Mouse (Mus musculus) hindbrain, postnatal 0 days (tissue): Measurements from ENCODE around the gene Ephb6. TPM values are rescaled to one million over a fixed set of nuclear protein-coding genes. Genes with fewer than 3 reads are reported as not detected.
"Not testable (repeated sequence)": the region's sequence is repeated elsewhere in the genome, so short reads cannot be mapped to it uniquely, and the experiment has no call there.

Experiments
- ATAC-seq: fragments of 200-750 bp; cut with Nextera tagmentation; 2 replicates; pipeline ENCODE4 v1.8.0; 2017; ENCODE audit warnings: mild to moderate bottlenecking, moderate TSS enrichment, moderate library complexity
- DNase-seq: peaks from one replicate; pipeline ENCODE4 v3.0.0-alpha.2; 2015; ENCODE audit warnings: low spot score
- H3K27ac ChIP-seq: fragments of 300-500 bp; sonication (generic); 2 replicates; pipeline ENCODE4 v1.5.1; 2014; ENCODE audit warnings: mild to moderate bottlenecking
- H3K27me3 ChIP-seq: fragments of 300-500 bp; sonication (generic); 2 replicates; pipeline ENCODE4 v1.6.1; 2014; ENCODE audit warnings: low read length, mixed read lengths; ENCODE audit not compliant: insufficient read depth
- H3K36me3 ChIP-seq: fragments of 300-500 bp; sonication (generic); 2 replicates; pipeline ENCODE4 v1.6.1; 2014; ENCODE audit warnings: low read length, mixed read lengths; ENCODE audit not compliant: insufficient read depth
- H3K4me1 ChIP-seq: fragments of 300-500 bp; sonication (generic); 2 replicates; pipeline ENCODE4 v1.6.1; 2014; ENCODE audit warnings: antibody characterized with exemption, low read length, mixed read lengths; ENCODE audit not compliant: insufficient read depth
- H3K4me2 ChIP-seq: fragments of 300-500 bp; sonication (generic); 2 replicates; pipeline ENCODE4 v1.6.1; 2014; ENCODE audit warnings: low read depth, mild to moderate bottlenecking, low read length, moderate library complexity, mixed read lengths
- H3K4me3 ChIP-seq: fragments of 300-500 bp; sonication (generic); 2 replicates; pipeline ENCODE4 v1.5.1; 2014; ENCODE audit warnings: low read length
- H3K9ac ChIP-seq: fragments of 300-500 bp; sonication (generic); replicated peaks from 2 replicates; pipeline ENCODE4 v1.6.1; 2014; ENCODE audit warnings: mild to moderate bottlenecking, low read length, moderate library complexity, mixed read lengths
- H3K9me3 ChIP-seq: fragments of 300-500 bp; sonication (generic); 2 replicates; pipeline ENCODE4 v1.6.1; 2016; ENCODE audit warnings: low read length, mixed read lengths
- CTCF ChIP-seq: IDR thresholded peaks from 2 replicates; pipeline ENCODE4 v1.5.1; 2016; ENCODE audit warnings: antibody characterized with exemption, control low read depth, low read depth
- WGBS: fragments of 180-500 bp; shearing (Covaris S2); extraction: QIAGEN DNeasy Blood & Tissue Kit; methylation state at CpG from one replicate; pipeline ENCODE4 v1.1.7; 2014; 5-methylcytosine and 5-hydroxymethylcytosine counted together
- polyA plus RNA-seq: library from polyadenylated mRNA; unstranded; fragments of >200 nt; fragmentation: Nextera tagmentation; extraction: Ambion mirVana; gene quantifications from 2 replicates; pipeline ENCODE4 v1.2.1, GENCODE M21; 2015
- total RNA-seq: library from RNA; depleted of rRNA; stranded (reverse); fragments of >200 nt; gene quantifications from 2 replicates; pipeline ENCODE4 v1.2.3, GENCODE M21; 2014; rRNA removed

Ephb6 gene
- 58.4 and 79.1 TPM in 2 replicates for total RNA-seq
- polyA plus RNA-seq = 25.1 and 27.9 TPM in 2 replicates

DNA sequence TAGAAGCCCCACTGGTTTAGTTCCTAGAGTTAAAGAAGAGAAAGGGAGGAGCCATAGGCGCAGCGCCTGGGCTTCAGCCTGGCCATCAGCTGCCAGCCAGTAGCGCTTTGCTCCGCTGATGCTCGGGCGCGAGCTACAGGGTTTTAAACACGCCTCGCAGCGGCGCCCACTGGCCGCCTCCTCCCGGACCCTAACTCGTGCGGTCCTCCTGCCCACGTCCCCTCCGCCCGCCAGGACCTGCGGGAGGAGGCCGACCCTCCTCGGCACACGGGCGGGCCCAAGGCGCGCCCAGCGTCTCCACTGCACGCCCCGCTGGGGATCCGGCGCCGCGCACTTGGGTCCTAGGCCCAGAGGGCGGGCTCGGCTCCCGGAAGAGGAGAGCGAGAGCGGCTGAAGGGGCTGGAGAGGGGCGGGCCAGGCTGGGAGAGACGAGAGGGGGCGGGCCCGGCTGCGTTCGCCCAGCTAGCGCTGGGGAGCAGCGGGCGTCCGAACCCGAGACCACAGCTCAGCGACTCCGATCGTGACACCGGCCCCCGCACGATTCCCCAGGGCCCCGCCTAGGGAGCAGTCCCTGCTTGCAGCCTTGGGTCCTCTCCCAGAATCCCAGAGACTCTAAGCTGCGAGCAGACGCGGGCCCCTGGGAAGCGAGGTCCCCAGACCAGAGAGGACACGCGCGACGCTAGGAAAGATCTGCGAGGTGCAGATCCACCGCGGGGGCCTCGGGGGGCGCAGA lies at the start of gene Ephb6:
Gene Ephb6 (plus strand): TSS at position 422 of the 733 bp plus-strand sequence.
- Histone ChIP-seq H3K4me1 (peaks cover 3% of the 10 kb centered on the region; the same call in 1 of the 2 replicates), H3K9me3 (no peaks in the 10 kb centered on the region), H3K27ac (peak within 1 kb of the TSS; percentile 84), H3K9ac (peak within 1 kb of the TSS; percentile 84), H3K4me3 (peak within 1 kb of the TSS; percentile 92), H3K27me3 (no peaks in the 10 kb centered on the region), H3K4me2 (peak within 1 kb of the TSS; percentile 98), H3K36me3 (no peaks in the 10 kb centered on the region)
- DNase-seq = peak; percentile 86
- TF ChIP-seq CTCF = no peak
- ATAC-seq = peak; percentile 94
- WGBS = under 1% methylated on average over 61 of the region's 68 CpGs

DNA sequence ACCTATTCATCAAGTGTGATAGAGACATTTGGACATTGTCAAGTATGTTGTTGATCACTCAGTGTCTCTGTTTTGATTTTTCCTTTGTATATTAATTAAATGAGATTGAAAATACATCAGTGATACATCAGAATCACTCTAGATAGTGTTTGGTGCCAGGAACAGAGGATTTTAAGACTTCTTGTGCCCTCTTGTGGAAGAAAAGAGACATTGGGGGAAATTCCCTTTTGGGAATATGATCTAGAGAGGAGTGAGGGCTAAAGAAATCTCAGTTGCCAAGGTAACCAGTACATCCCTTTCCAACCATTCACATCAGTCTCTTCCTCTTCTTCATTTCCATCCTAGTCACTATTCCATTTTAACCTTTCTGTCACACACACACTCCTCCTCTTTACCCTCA lies 48.9 kb upstream of the Ephb6 start:
- Histone ChIP-seq H3K9me3 (no peaks in the 10 kb centered on the region), H3K4me2 (no peak overlapping the region), H3K36me3 (no peaks in the 10 kb centered on the region), H3K9ac (no peak overlapping the region), H3K27me3 (no peaks in the 10 kb centered on the region), H3K4me1 (no peaks in the 10 kb centered on the region), H3K27ac (no peak overlapping the region), H3K4me3 (no peak overlapping the region)
- TF ChIP-seq CTCF = peak; percentile 70
- ATAC-seq (peak; percentile 67; the same call in 1 of the 2 replicates), DNase-seq (peak; percentile 72)

DNA sequence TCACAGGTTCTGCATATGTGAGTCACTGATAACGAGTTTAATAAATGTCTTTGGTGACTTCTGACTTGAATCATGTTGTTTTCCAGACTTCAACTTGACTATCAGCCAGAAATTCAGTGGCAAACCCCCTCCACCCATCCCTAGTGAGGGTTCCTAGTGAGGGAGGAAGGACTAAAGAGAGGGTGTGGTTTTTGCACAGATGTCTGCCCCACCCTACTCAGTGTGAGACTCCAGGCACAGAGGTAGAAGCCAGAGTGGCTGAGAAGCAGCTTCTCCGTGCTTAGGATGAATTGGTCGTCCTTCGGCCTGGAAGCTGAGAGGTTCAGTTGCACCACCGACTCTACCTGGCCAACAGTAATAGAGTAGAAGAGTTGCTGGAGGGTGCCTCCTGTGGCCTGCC lies 47.8 kb upstream of the Ephb6 start:
- DNase-seq (no peak), ATAC-seq (no peak)
- no peaks in the 10 kb centered on the region for H3K9me3 ChIP-seq
- WGBS = 82% methylated on average over 5 of the region's 5 CpGs
- H3K36me3 ChIP-seq = no peaks in the 10 kb centered on the region
- H3K27ac ChIP-seq = no peak overlapping the region
- H3K9ac ChIP-seq = no peak overlapping the region
- no peaks in the 10 kb centered on the region for H3K27me3 ChIP-seq
- no peak overlapping the region for H3K4me3 ChIP-seq
- no peak for TF ChIP-seq CTCF
- H3K4me1 ChIP-seq = no peaks in the 10 kb centered on the region
- no peak overlapping the region for H3K4me2 ChIP-seq

DNA sequence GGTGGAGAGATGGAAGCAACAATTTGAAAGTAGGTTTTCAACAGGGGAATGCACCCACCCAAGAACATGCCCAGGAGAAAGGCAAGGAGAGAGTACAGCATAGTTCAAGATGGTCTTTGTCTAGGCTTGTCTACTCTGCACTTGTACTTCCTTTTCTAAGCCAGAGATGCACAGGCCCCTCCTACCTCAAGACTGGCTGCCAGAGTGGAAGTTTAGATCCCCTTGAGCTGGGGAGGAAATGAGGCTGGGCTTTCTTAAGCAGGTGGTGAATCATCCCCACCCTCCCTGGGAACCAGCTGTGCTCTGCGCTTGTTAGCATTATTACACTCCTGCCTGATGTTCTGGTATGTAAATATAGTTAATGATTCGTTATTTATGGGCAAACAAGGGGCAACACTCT lies 47.0 kb upstream of the Ephb6 start:
- no peak for TF ChIP-seq CTCF
- H3K27me3 ChIP-seq = no peaks in the 10 kb centered on the region
- no peak overlapping the region for H3K27ac ChIP-seq
- H3K4me3 ChIP-seq = no peak overlapping the region
- H3K36me3 ChIP-seq = no peaks in the 10 kb centered on the region
- no peak for DNase-seq
- H3K4me1 ChIP-seq = no peaks in the 10 kb centered on the region
- no peaks in the 10 kb centered on the region for H3K9me3 ChIP-seq
- no peak overlapping the region for H3K4me2 ChIP-seq
- H3K9ac ChIP-seq = no peak overlapping the region
- WGBS = 52% methylated on average over 2 of the region's 2 CpGs
- ATAC-seq = no peak

DNA sequence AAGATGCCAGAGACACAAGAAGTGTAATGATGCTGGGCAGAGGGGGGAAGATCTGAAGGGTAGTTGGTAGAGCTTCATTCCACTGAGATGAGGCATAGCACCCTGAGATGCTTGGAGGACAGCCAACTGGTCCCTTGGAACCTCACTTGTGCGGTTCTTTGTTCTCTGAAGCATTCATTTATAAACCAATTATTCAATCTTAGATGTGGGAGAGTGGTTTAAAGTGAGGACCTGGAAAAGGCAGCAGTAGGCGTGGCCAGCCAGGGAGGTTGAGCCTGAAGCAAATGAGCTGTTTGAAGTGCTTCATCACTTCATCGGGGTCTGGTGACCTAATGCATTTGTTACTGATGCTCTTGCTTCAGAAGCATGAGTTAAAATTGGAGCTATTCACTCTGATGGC lies 46.0 kb upstream of the Ephb6 start:
- no peak overlapping the region for H3K4me3 ChIP-seq
- H3K27ac ChIP-seq = no peak overlapping the region
- WGBS = 52% methylated on average over 3 of the region's 3 CpGs
- no peaks in the 10 kb centered on the region for H3K27me3 ChIP-seq
- ATAC-seq (no peak), DNase-seq (no peak)
- H3K9me3 ChIP-seq = no peaks in the 10 kb centered on the region
- no peak for TF ChIP-seq CTCF
- no peaks in the 10 kb centered on the region for H3K36me3 ChIP-seq
- no peak overlapping the region for H3K4me2 ChIP-seq
- no peak overlapping the region for H3K9ac ChIP-seq
- no peaks in the 10 kb centered on the region for H3K4me1 ChIP-seq

DNA sequence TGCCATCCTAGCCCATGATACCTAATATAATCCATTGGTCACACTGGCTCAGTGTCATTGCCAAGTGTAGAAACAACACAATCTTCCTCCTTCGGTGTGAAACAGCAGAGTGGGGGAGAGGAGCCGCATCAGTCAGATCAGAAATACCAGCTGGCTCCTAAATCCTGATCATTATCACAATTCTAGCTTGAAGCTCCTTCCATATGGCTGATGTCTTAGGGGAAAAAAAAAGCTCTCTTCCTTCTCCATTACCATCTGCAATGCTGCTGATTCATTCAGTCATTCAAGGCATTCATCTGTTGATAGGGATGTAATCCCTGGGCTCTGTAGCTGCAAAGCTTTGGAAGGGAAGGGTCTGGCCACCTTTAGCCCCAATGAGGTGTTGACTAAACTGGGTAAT lies 45.0 kb upstream of the Ephb6 start:
- H3K9me3 ChIP-seq = no peaks in the 10 kb centered on the region
- H3K4me3 ChIP-seq = no peak overlapping the region
- H3K4me2 ChIP-seq = no peak overlapping the region
- no peak overlapping the region for H3K27ac ChIP-seq
- H3K9ac ChIP-seq = no peak overlapping the region
- 46% methylated on average over 2 of the region's 2 CpGs for WGBS
- no peaks in the 10 kb centered on the region for H3K36me3 ChIP-seq
- TF ChIP-seq CTCF = no peak
- no peaks in the 10 kb centered on the region for H3K4me1 ChIP-seq
- DNase-seq (no peak), ATAC-seq (no peak)
- no peaks in the 10 kb centered on the region for H3K27me3 ChIP-seq

DNA sequence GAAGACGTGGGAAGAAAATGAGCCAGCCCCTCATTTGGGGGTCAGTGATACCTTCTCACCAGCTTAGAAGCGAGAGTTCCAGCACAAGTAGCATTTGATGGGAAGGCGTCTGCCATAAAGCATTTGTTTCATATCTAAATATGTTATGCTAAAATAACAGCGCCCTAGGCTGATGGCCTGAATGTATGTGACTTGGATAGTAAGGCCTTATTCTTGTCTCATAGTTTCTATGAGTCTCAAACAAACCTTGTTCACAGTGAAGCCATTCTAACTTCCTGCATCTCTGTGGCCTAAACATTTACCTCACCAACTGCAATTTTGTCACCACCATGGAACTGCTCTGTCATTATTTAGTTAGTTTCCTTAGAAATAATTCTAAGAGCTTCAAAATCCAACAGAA lies 42.7 kb upstream of the Ephb6 start:
- Histone ChIP-seq H3K36me3 (no peaks in the 10 kb centered on the region), H3K27ac (no peak overlapping the region), H3K4me2 (peak overlapping the region; percentile 27; the same call in 1 of the 2 replicates), H3K27me3 (no peaks in the 10 kb centered on the region), H3K9me3 (no peaks in the 10 kb centered on the region), H3K9ac (no peak overlapping the region), H3K4me1 (no peaks in the 10 kb centered on the region), H3K4me3 (peak overlapping the region; percentile 17; the same call in 1 of the 2 replicates)
- no peak for DNase-seq
- no peak for ATAC-seq
- 86% methylated on average over 4 of the region's 4 CpGs for WGBS
- TF ChIP-seq CTCF = no peak

DNA sequence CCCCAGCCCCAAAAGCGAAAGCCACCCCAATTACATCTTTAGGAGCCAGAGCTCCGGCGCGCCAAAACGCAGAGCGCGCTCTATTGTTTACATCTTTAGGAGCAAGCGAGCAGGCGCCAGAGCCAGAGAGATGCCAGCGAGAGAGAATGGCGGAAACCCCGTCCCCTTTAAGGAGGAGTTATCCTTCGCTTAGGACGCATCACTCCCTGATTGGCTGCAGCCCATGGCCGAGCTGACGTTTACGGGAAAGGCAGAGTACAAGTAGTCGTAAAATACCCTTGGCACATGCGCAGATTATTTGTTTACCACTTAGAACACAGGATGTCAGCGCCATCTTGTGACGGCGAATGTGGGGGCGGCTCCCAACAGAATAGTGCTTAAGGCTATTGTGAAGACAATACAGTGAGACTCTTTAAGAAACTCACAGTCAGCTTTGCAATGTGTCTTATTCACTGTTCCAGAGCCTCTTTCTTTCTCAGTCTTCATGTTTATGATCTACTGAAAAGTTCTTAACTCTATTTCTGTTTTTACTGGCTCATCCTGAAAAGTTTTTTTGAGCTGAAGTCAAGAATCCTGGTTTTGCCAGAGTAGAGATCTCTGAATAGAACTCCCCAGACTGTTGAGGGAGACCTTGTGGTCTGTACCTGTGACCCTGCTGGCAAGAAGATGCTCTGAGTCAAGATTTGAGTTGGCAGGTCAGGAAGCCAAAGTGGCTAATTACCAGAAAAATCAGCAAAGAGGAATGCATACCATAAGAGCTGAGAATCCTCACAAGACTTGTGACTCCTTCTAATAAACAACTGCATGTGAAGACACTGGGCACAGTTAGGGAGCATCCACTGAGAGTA lies 42.0 kb upstream of the Ephb6 start:
- H3K36me3 ChIP-seq, H3K27me3 ChIP-seq, H3K4me1 ChIP-seq, H3K9me3 ChIP-seq, H3K9ac ChIP-seq, H3K27ac ChIP-seq: not testable (repeated sequence)
- peak overlapping the region; percentile 30; the same call in 1 of the 2 replicates for H3K4me2 ChIP-seq
- peak; percentile 70; the same call in 1 of the 2 replicates for ATAC-seq
- peak; percentile 13 for DNase-seq
- peak overlapping the region; percentile 17; the same call in 1 of the 2 replicates for H3K4me3 ChIP-seq
- WGBS = 58% methylated on average over 4 of the region's 23 CpGs
